Mouse (Mus musculus) liver, embryonic 16.5 days (tissue): ENCODE measurements around the gene Coa5. TPM values are rescaled to one million over a fixed set of nuclear protein-coding genes. Genes with fewer than 3 reads are reported as not detected.

ENCODE experiments used
- ATAC-seq: fragments of 200-750 bp; cut with Nextera tagmentation; 2 replicates; pipeline ENCODE4 v1.8.0; 2017; ENCODE audit warnings: low read depth, mild to moderate bottlenecking, moderate number of reproducible peaks, moderate library complexity
- H3K27ac ChIP-seq: fragments of 300-500 bp; sonication (generic); 2 replicates; pipeline ENCODE4 v1.5.1; 2014; ENCODE audit warnings: mild to moderate bottlenecking, low read length
- H3K27me3 ChIP-seq: fragments of 300-500 bp; sonication (generic); 2 replicates; pipeline ENCODE4 v1.6.1; 2014; ENCODE audit warnings: low read depth, low read length, mixed read lengths; ENCODE audit not compliant: control insufficient read depth, insufficient read depth
- H3K36me3 ChIP-seq: fragments of 300-500 bp; sonication (generic); 2 replicates; pipeline ENCODE4 v1.6.1; 2014; ENCODE audit warnings: mild to moderate bottlenecking; ENCODE audit not compliant: control insufficient read depth, insufficient read depth
- H3K4me1 ChIP-seq: fragments of 300-500 bp; sonication (generic); 2 replicates; pipeline ENCODE4 v1.6.1; 2014; ENCODE audit warnings: low read depth, low read length, mixed read lengths; ENCODE audit not compliant: control insufficient read depth
- H3K4me2 ChIP-seq: fragments of 300-500 bp; sonication (generic); 2 replicates; pipeline ENCODE4 v1.6.1; 2014; ENCODE audit warnings: low read depth, low read length, mixed read lengths
- H3K4me3 ChIP-seq: fragments of 300-500 bp; sonication (generic); 2 replicates; pipeline ENCODE4 v1.5.1; 2014; ENCODE audit warnings: low read depth, mild to moderate bottlenecking, low read length
- H3K9ac ChIP-seq: fragments of 300-500 bp; sonication (generic); 2 replicates; pipeline ENCODE4 v1.6.1; 2014; ENCODE audit warnings: low read depth, low read length
- H3K9me3 ChIP-seq: fragments of 300-500 bp; sonication (generic); replicated peaks from 2 replicates; pipeline ENCODE4 v1.6.1; 2016; ENCODE audit warnings: low read length; ENCODE audit not compliant: control insufficient read depth
- WGBS: fragments of 180-500 bp; shearing (Covaris S2); extraction: QIAGEN DNeasy Blood & Tissue Kit; methylation state at CpG from one replicate; pipeline ENCODE4 v1.1.7; 2014; ENCODE audit not compliant: insufficient replicate concordance; 5-methylcytosine and 5-hydroxymethylcytosine counted together
- polyA plus RNA-seq: library from polyadenylated mRNA; unstranded; fragments of >200 nt; fragmentation: Nextera tagmentation; extraction: Ambion mirVana; gene quantifications from 2 replicates; pipeline ENCODE4 v1.2.1, GENCODE M21; 2015

The Coa5 gene
- 24.3 and 25.0 TPM in 2 replicates for polyA plus RNA-seq

DNA sequence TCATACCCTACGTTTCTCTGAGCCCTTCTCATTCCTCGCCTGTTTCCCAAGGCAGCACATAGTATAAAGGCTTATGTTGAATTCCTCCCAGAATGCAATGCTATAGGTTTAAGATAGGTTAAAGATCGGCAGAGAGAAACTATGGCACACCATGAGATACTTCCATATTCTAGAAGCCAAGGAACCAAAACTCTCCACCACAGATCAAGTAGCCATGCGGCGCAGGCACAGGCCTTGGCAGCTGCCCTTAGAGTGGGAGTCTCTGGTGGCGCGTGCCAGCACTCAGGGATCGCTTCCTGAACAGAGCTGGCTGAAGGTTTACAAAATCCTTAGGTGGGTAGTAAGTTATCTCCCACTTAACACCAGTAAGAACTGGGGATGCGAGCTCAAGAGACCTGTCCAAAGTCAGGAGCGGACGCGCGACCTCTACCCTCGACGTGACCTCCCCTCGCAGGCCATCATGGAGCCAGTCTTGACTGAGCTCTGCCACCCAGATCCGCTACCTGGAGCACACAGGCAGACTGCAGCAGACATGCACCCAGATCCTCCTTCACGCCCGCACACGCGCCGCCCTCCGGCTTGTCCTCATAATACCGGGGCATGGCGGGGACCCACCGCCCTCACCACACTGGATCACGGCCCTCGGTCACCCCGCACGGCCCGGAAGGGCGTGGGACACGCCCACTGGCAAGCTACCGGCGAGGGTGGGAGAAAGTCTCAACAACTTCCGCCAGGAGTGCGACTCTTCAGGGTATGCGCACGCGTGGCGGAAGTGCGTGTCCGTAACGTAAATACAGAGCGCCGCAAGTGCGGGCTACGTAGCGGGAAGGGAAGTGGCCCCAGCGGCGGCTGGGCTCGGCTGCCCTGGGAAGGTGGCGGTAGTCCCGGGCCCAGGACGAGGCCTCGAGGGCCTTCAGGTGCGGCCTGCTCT, at the start of gene Coa5, which contains the start of gene Unc50:
TSS of gene Coa5 (minus strand) at position 738 of the 931 bp plus-strand sequence.
TSS of gene Unc50 (plus strand) at position 774 of the 931 bp plus-strand sequence.
- Histone ChIP-seq H3K9ac (peak within 1 kb of the TSS; percentile 92), H3K4me1 (peaks cover 24% of the 10 kb centered on the region), H3K9me3 (no peaks in the 10 kb centered on the region), H3K4me2 (peak within 1 kb of the TSS; percentile 77), H3K36me3 (peaks cover 20% of the 10 kb centered on the region), H3K4me3 (peak within 1 kb of the TSS; percentile 94), H3K27me3 (no peaks in the 10 kb centered on the region), H3K27ac (peak within 1 kb of the TSS; percentile 88)
- peak; percentile 97 for ATAC-seq
- 1% methylated on average over 57 of the region's 57 CpGs for whole genome bisulfite sequencing

DNA sequence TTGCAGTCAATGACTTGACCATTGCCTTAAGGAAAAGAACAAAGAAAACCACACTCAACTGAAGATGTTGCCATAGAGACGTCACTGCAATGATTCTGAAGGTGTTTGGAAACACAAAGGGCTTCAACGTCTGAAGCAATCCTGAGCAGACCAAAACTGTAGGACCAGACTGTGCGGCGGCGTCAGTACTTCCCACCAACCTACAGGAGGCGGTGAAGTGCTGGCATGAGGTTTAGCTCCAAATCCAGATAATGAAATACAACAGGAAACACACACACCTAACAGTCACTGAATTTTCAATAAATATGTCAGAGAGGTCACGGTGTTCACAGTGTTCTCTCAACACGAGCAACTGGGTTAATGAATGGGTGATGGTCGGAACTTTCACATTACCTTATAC, 49.2 kb upstream of the Coa5 start:
- Histone ChIP-seq H3K4me3 (peak overlapping the region; percentile 54), H3K4me1 (peaks cover 36% of the 10 kb centered on the region), H3K9me3 (no peaks in the 10 kb centered on the region), H3K27ac (peak overlapping the region; percentile 72), H3K9ac (peak overlapping the region; percentile 10; the same call in 1 of the 2 replicates), H3K27me3 (no peaks in the 10 kb centered on the region), H3K36me3 (no peaks in the 10 kb centered on the region), H3K4me2 (peak overlapping the region; percentile 59)
- peak; percentile 61 for ATAC-seq
- WGBS: 17% methylated on average over 9 of the region's 9 CpGs

DNA sequence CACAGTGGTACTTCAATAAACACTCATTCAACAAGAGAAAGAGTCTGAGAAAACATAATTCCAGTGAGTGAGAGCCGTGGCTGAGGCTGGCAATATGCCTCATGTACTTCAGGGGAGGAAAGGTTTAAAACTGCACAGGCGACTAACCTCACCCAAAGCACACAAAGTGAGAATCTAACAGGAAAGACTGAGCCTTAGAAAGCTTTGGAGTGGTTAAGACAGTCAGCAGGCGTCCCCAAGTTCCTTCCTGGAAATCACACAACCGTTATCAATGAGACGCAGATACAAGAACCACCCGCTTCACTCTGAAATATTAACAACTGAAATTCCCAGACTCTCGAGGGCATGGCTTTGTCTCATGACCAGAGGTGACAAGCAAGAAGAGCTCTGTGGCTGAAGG, 48.5 kb upstream of the Coa5 start:
- Histone ChIP-seq H3K4me1 (peaks cover 36% of the 10 kb centered on the region), H3K9ac (peak overlapping the region; percentile 54), H3K27ac (peak overlapping the region; percentile 72), H3K27me3 (no peaks in the 10 kb centered on the region), H3K9me3 (no peaks in the 10 kb centered on the region), H3K4me3 (peak overlapping the region; percentile 54), H3K36me3 (no peaks in the 10 kb centered on the region), H3K4me2 (peak overlapping the region; percentile 59)
- peak; percentile 85 for ATAC-seq
- WGBS: 11% methylated on average over 7 of the region's 7 CpGs

DNA sequence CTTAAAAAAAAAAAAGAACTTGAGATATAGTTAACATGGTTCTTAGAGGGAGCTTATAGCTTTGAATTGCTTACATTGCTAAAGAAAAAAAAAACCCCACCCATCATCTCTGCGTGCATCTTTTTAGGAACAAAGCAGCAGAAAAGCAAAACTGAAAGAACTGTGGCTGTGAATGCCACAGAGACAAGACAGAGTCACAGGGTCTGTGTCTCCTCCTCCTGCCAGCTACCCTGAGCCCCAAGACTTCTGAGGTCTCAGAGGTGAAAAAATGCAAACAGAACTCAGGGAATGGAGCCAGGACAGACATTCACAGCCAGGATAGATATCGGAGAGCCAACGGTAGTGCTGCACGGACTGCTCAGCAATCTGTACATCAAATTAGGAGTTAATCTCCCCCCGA, 48.0 kb upstream of the Coa5 start:
- 12% methylated on average over 5 of the region's 5 CpGs for WGBS
- H3K27ac ChIP-seq: peak overlapping the region; percentile 72
- H3K4me2 ChIP-seq: peak overlapping the region; percentile 59
- H3K4me1 ChIP-seq: peaks cover 36% of the 10 kb centered on the region
- H3K9ac ChIP-seq: peak overlapping the region; percentile 54
- H3K36me3 ChIP-seq: no peaks in the 10 kb centered on the region
- no peaks in the 10 kb centered on the region for H3K27me3 ChIP-seq
- H3K9me3 ChIP-seq: no peaks in the 10 kb centered on the region
- ATAC-seq: peak; percentile 32
- peak overlapping the region; percentile 54 for H3K4me3 ChIP-seq

DNA sequence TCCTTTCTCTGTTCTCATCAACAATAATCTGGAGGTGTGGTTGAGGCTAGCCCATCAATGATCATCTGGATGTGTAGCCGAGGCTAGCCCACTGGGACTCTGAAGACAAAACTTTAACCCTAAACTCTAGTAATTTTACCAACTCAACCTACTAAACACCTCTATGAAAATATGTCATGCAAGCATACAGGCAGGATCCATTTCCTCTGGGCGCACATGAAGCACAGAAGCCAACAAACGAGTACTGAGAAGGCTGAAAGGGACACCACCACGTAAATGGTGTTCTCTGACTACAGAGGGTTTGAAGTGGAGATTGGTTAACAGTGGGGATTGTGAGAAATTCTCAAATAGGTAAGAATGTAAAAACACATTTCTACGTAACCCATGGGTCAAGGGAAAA, 47.3 kb upstream of the Coa5 start:
- no peaks in the 10 kb centered on the region for H3K36me3 ChIP-seq
- peak overlapping the region; percentile 72; the same call in 1 of the 2 replicates for H3K27ac ChIP-seq
- H3K4me1 ChIP-seq: peaks cover 36% of the 10 kb centered on the region
- H3K9me3 ChIP-seq: no peaks in the 10 kb centered on the region
- no peak overlapping the region for H3K9ac ChIP-seq
- no peak overlapping the region for H3K4me3 ChIP-seq
- H3K27me3 ChIP-seq: no peaks in the 10 kb centered on the region
- H3K4me2 ChIP-seq: no peak overlapping the region
- WGBS: 79% methylated on average over 5 of the region's 5 CpGs
- ATAC-seq: no peak

DNA sequence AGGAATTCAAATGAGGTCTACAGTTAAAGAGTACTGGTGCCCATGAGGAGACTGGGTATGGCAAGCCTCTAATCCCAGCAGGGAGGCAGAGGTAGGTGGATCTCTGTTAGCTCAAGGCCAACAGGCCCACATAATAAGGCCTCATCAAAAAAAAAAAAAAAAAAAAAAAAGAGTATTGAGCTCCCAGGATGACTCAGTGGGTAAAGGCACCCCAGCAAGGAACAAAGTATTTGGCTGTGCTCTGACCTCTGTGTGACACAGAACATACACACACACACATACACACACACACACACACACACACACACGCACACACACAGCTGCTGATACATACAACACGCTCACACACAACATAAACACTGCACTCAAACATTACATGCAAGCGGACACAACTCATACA, 45.4 kb upstream of the Coa5 start:
- no peak overlapping the region for H3K27ac ChIP-seq
- no peaks in the 10 kb centered on the region for H3K27me3 ChIP-seq
- H3K36me3 ChIP-seq: no peaks in the 10 kb centered on the region
- no peak overlapping the region for H3K4me2 ChIP-seq
- no peaks in the 10 kb centered on the region for H3K9me3 ChIP-seq
- no peak for ATAC-seq
- H3K9ac ChIP-seq: no peak overlapping the region
- no peak overlapping the region for H3K4me3 ChIP-seq
- H3K4me1 ChIP-seq: peaks cover 30% of the 10 kb centered on the region
- 84% methylated on average over 3 of the region's 3 CpGs for WGBS

DNA sequence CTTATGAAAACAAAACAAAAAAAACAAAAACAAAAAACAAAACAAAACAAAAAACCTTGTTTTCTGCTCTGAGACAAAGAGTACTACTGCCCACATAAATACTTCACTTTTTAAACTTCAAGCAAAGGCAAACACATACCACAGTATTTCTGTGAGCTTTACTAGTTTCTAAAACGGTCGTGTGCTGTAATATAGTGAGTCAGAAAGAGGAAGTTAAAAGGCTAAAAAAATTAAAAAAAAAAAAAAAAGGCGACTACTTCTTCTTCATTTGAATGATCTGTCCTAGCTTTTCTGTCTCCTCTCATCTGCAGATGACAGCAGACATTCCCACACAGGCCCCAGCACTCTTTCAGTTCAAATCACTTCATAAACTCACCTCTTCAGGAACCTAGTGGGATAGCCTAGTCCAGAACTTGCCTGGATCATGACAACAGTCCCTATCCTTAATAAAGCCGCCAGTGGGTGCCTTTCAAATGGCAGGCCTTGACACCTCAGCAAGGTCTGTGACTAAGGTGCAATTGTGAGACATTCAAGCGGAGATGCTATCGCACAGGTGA, 44.8 kb upstream of the Coa5 start:
- ATAC-seq: no peak
- Histone ChIP-seq H3K9me3 (no peaks in the 10 kb centered on the region), H3K4me2 (0 out of 2 replicates have a peak overlapping the region, but pooled peaks have one; percentile 10), H3K27me3 (no peaks in the 10 kb centered on the region), H3K27ac (no peak overlapping the region), H3K4me3 (no peak overlapping the region), H3K36me3 (no peaks in the 10 kb centered on the region), H3K4me1 (peaks cover 26% of the 10 kb centered on the region), H3K9ac (no peak overlapping the region)
- 46% methylated on average over 6 of the region's 6 CpGs for WGBS

DNA sequence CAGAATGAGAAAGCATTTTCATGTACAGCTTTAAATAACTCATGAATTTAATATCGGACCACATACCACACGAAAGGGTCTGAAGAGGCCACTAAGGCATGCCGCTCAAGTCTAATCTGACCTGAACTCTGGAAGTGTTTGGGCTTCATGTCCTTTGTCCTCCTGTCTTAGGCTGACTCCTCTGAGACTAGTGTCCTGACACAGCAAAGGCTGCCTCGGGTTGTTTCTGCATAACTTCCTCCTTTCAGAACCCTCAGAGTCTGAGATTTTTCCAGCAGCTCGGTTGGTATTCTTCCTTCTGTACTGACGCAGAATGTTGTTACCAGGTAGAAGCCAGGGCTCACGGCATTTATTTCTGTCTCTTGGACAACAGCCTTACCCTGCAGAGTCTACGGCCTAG, 44.1 kb upstream of the Coa5 start:
- no peaks in the 10 kb centered on the region for H3K36me3 ChIP-seq
- H3K27ac ChIP-seq: peak overlapping the region; percentile 54; the same call in 1 of the 2 replicates
- H3K4me1 ChIP-seq: peaks cover 19% of the 10 kb centered on the region
- no peak overlapping the region for H3K4me3 ChIP-seq
- H3K9me3 ChIP-seq: no peaks in the 10 kb centered on the region
- no peak for ATAC-seq
- 49% methylated on average over 8 of the region's 8 CpGs for WGBS
- H3K4me2 ChIP-seq: 0 out of 2 replicates have a peak overlapping the region, but pooled peaks have one; percentile 10
- no peaks in the 10 kb centered on the region for H3K27me3 ChIP-seq
- no peak overlapping the region for H3K9ac ChIP-seq

DNA sequence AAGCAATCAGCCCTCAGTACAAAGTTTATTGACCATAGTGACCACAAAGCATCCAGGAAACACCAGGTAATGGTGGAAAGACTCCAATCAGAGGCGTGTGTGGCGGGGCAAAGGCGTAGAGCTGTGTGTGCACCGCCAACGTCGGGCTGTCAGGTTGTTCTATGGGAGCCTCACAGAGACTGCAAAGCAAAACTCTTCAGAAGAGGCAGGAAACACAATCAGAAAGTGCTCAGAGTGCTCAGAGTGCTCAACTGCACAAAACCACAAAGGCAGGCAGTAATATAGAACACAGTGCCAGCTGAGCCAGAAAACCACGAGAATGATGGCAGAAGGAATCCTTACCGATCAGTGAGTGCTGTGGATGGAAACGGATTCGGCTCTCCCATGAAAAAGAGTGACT, 43.3 kb upstream of the Coa5 start:
- Histone ChIP-seq H3K4me2 (no peak overlapping the region), H3K4me3 (no peak overlapping the region), H3K9me3 (no peaks in the 10 kb centered on the region), H3K27ac (no peak overlapping the region), H3K27me3 (no peaks in the 10 kb centered on the region), H3K36me3 (no peaks in the 10 kb centered on the region), H3K9ac (no peak overlapping the region), H3K4me1 (peaks cover 14% of the 10 kb centered on the region)
- 39% methylated on average over 10 of the region's 10 CpGs for whole genome bisulfite sequencing
- no peak for ATAC-seq
